Mouse (Mus musculus): ENCODE results near the gene Clgn.
A peak's percentile ranks its signal among the peaks of the same experiment; 100 is the strongest.
"Not testable (repeated sequence)": the region's sequence is repeated elsewhere in the genome, so short reads cannot be mapped to it uniquely, and the experiment has no call there.

Gene Clgn

DNA sequence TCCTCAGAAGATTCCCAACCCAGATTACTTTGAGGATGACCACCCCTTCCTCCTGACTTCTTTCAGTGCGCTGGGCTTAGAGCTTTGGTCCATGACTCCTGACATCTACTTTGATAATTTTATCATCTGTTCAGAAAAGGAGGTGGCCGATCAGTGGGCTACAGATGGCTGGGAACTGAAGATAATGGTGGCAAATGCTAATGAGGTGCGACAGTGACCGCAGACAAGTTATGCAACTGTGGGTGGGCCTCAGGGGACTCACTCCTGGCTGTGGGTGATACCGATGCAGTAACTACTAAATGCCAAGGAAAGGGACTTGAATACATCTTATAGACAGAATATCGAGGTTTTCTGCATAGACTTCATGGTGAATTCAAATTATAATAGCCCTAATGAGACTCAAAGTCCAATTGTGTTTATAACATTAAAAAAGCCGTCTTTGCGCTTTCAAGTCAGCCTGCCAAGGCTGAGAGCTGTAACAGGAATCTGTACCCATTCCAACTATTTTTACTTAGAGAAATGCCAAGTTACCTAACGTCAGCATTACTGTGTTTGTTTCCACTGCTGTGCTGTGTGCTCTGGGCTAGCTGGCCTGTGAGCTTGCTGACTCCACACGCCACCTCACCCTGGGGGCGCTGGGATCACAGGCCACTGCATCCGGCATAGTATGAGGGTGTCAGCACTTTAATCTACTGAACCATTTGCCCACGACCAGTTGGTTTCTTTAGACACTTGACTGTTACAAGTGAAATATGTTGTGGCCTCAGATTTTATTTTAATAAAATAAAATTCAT is 33.6 kb downstream of the Clgn start:
- DNase-seq (ENCODE audit: low spot score): peak; percentile 35

DNA sequence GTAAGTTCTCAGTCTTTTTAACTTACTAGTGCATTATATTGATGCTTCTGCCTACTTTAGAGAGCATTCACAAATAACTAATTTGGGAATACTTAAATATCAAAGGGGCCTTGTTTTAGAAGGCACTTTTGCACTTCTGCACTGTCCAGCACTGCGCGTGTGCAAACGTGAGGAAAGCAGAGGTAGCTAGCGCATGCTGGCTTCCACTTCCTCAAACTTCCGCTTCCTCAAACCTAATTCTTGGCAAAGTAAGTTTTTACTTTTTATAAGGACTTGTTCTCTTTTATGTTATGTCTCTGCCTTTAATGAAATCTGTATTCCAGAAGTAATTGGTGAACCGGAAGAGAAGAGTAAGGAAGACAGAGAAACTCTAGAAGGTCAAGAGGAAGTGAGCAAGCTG is 35.5 kb downstream of the Clgn start:
- DNase-seq (ENCODE audit: low spot score): no peak

DNA sequence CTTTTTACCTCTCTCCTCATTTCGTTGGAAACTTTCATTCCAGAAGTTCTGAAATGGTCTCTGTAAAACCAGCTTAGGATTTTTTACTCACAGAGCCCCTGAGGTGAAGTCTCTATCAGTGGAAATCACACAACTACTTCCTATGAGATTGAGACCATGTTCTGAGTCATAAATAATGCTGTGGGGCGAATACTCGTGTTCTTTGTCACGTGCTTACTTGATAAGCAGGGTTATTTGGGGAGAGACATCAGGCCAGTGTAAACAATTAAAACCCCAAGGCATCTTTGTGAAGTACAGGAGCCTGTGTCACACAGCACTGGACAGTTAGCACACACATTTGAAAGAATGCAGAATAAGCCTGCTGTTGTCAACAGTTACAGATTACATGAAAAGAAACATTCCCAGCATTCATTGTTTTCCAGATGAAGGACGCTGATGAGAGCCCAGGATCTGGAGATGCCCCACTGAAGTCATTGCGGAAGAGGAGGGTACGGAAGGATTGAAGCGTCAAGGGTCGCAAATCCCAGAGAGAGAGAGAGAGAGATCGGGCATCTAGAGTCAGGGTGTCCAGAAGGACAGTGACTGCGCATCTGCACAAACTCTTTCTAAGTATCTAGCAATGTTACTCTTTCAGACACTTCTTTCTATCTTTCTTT is 36.6 kb downstream of the Clgn start:
- DNase-seq (ENCODE audit: low spot score): no peak

DNA sequence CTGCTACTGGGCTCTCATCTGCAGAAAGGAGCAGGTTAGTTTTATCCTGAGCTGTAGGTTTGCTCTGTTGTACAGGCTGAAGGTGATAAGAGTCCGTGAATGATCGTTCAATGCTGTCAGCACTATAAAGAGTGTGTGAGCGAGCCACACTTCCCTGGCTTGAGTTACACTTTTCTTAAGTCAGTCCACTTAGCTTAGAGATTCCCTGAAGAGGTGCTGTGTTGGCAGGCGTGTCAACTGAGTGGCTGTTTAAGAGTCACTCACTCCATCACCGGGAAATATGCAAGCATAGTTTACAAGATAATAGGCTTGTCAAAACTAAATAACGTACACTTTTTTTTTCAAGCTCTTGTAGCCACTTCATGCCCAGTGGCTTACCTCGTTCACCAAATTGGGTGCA is 37.3 kb downstream of the Clgn start:
- DNase-seq (ENCODE audit: low spot score): no peak

DNA sequence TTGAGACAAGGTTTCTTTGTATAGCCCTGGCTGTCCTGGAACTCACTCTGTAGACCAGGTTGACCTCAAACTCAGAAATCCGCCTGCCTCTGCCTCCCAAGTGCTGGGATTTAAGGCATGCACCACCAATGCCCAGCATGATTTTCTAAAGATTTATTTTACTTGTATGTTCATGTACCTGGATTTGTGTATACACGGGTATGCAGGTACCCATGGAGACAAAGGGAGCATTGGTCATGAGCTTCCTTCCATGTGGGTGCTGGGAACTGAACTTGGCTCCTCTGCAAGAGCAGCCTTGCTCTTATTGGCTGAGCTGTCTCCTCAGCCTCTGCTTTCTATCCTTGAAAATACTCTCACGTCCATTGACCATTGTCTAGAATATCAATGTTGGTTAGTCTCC is 39.0 kb downstream of the Clgn start:
- not testable (repeated sequence) for DNase-seq (ENCODE audit: low spot score)

DNA sequence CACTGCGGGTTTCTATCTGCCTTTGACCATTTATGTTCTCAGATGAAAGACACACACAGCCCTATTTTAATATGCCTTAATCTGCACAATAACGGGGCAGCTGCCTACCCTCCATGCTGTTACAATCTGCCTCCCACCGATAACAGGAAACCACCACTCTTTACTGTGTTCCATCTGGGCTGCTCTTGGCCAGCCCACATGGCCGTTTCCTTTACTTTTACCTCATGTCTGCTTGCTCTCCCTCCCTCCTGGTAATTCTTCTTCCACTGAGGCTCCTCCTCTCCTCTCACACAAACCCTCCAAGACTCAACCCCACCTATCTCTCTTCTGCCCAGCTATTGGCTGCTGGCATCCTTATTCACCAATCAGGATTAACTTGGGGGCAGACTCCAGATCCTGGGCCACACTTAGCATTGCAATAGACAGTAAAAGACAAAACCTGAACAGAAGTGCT is 39.4 kb downstream of the Clgn start:
- no peak for DNase-seq (ENCODE audit: low spot score)

DNA sequence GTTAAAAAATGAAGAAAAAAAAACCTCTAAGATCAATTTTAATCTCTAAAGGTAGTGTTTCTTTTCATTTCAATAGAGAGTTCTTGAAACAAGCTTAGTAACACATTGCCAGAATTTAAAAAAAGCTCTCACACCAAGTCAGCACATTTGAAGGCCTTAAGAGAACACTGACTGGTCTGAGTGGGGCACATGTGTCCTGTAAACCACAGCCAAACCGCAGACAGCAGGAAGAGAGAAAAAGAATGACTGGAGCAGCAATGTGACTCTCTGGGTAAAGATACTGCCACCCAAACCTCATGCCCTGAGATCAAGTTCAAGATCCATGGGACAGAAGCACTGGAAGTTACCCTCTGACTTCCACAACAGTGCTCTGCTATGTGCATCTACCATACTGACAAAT is 47.4 kb downstream of the Clgn start:
- DNase-seq (ENCODE audit: low spot score): no peak

DNA sequence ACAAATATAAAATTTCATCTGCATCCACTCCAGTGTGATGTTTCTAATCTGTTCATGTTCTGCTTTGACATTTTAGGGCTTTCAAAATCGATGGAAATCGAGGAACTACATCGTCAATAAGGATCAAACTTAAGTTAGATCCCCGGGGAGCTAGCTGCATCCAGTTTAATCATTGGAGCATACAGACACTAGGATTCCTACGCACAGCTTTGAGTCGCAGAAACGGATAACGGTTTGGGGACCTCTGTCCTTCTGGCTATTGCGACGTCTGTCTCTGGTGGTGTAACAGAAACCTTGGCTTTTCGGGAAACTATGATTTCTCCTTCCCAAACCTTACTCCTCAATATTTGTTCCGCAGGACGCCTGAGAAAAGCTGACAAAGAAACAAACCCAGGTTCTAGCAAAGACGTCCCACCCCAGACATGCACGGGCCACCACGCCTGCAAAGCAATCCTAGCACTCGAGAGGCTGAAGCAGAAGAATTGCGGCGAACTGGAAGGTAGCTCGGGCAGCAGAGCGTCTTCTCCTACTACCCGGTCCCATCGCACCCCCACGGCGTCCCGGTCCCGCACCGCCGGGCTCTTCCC is 52.1 kb downstream of the Clgn start:
- peak; percentile 29 for DNase-seq (ENCODE audit: low spot score)

DNA sequence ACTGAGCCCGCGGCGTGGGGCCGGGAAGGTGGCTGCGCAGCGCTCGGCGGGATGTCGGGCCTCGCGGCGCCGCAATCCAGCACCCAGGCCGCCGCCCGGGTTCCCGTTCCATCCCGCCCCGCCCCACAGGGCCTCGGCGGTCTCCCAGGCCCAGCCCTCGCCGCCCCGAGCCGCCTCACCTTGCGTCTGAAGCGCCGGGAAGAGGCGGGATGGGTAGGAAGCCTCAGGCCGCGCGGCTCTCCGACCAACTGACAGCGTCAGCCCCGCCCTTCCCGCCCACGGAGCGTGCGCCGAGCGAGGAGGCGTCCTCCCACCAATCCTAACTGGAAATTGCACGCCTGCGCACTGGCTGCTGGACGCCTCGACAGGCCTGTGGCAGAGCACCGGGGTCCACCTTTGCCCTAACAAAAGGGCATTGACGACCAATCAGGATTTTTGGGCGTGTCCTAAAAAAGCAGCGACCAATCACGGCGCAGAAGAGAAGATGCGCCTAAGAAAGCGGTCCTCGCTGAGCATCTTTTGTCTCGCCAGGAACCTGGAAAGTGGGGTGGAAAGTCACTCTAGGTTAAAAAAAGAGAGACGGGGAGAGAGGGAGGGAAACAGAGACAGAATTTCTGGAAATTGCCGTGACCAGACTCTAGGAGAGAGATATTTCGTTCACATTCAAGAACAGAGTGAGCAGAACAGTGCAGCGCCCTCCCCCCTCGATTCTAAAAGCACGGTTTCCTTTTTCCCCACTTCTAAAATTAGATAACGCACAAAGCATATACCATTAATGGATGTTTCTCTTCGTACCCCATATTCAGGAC is 52.8 kb downstream of the Clgn start:
- peak; percentile 99 for DNase-seq (ENCODE audit: low spot score)

DNA sequence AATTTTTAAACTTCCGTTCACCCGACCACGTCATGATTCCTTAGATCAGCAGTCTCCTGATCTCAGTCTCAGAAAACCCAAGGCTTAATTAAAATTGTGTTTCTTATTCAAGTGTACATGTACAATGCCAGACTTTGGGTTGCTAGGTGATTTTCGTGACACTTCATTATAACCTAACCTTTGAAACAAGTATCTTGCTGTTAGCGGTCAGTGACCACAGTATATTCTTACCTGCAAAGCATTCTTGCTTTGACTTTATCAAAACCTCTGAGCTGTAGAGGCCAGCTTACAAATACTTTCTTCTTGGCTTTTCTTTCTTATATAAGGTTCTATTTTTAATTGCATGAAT is 53.4 kb downstream of the Clgn start:
- no peak for DNase-seq (ENCODE audit: low spot score)

DNA sequence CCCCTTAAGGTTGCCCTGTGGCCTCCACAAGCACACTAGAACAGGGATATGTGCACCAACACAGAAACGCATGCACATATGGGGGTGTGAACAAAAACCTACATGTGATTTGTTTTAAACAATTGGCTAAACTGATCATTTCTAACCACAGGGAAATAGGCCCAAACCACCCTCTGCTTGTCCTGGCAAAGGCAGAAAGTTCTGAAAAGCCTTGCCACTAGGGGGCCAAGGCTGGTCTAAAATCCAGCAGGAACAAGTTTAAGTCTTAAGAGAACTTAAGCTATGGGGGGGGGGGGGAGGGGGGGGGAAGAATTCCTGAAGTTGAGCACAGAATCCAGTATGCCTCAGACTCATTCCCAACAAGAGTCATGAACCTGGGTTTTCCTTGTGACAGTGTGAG is 60.3 kb downstream of the Clgn start:
- peak; percentile 68 for DNase-seq (ENCODE audit: low spot score)

DNA sequence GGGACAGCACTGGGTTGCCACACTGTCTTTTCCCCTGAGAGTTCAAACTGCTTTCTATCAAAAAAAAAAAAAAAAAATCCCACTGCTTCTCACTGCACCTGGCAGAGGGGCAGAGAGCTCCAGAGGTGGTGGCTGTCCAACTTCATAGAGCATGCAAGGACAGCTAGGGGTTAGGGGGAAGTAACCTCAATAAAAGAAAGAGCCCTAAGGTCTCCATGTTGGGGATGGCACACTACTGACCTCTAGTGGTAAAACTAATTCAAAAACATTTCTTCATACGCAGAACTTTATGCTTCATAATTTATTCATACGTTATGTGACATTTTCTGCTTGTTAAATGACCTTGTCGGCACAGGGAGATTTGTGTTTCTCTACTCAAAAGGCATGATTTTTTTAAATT is 61.4 kb downstream of the Clgn start:
- peak; percentile 63 for DNase-seq (ENCODE audit: low spot score)

DNA sequence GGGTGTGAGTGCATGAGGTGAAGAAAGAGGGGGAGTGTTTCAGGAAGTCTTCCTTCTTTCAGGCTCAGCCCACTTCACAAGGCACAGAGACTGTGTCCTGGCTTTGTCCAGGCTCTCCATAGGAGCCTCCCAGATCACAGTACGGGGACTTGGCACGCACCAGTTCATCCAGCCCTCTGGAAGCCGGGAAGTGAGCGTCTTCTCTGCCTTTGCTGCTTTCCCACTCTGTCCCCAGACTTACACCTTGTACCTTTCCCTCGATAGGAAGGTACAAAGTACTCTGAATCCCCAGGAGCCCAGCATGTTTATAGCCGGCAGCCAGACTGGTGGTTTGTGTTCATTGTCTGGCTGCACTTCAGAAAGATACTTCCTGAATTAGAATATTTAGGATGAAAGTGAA is 67.5 kb downstream of the Clgn start:
- no peak for DNase-seq (ENCODE audit: low spot score)

DNA sequence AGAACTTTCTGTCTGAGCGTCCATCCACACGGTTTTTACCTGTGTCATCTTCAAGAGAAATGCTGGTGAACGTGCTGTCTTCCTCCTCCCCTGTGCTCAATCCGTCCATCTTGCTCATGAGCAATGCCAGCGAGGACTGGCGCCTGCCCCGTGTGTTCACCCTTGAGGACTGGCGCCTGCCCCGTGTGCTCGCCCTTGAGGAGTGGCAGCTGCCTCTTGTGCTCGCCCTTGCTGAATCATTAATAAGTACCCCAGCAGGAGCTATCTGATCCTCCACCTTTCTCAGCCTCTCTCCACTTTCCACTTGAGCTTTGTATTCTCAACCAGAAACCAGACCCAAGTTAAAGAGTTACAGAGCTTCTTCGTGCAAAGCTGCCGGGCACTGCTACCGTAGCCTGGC is 68.6 kb downstream of the Clgn start, which contains the start of gene Scoc:
TSS of gene Scoc (minus strand) at position 170 of the 400 bp plus-strand sequence.
- DNase-seq (ENCODE audit: low spot score): no peak

DNA sequence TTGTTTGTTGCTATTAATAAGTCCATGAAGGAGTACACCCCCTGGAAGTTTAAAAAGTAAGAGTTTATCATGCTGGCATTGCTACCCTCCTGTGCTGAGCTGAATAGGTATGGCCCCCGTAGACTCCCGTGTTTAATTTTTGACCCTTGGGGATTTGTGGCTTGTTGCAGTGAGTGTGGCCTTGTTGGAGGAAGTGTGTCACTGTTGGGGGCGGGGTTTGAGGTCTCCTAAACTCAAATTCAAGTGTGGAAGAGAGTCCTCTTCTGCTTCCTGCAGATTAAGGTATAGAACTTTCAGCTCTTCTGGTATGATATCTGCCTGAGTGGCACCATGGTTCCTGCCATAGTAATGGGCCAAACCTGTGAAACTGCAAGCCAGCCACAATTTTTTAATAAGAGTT is 69.9 kb downstream of the Clgn start:
- no peak for DNase-seq (ENCODE audit: low spot score)
